Mouse (Mus musculus): ENCODE data around the gene Med16.

GRCm38 (mm10) chr10:79916081-79916480, 7.4 kb upstream of the Med16 start:
- TF ChIP-seq CTCF (IDR thresholded peaks at IDR 0.05; ENCODE audit: extremely low read depth, insufficient read depth, low read length) (no peak), POLR2A (IDR thresholded peaks at IDR 0.05; ENCODE audit: extremely low read depth, insufficient read depth, low read length) (no peak)

Data from cortical plate, adult 2 months (tissue).